Mouse (Mus musculus) urinary bladder, postnatal 0 days (tissue): ENCODE measurements around the gene Serpinb9d. TPM values are rescaled to one million over a fixed set of nuclear protein-coding genes. Genes with fewer than 3 reads are reported as not detected.

ENCODE experiments used
- polyA plus RNA-seq: library from polyadenylated mRNA; unstranded; fragments of >200 nt; fragmentation: Nextera tagmentation; extraction: Ambion mirVana; gene quantifications from 2 replicates; pipeline ENCODE4 v1.2.1, GENCODE M21; 2015

The Serpinb9d gene
- polyA plus RNA-seq: not detected in 2 replicates

GRCm38 (mm10) chr13:33192659-33193058 lies at the start of gene Serpinb9d:
Serpinb9d (plus strand) TSS chr13:33192959.

GRCm38 (mm10) chr13:33159642-33160041 lies 33.1 kb upstream of the Serpinb9d start, which contains the start of gene Serpinb9c:
Serpinb9c (minus strand) TSS chr13:33159742.

GRCm38 (mm10) chr13:33249312-33249711 lies 56.6 kb downstream of the Serpinb9d start, which contains the start of gene Serpinb9e:
Serpinb9e (plus strand) TSS chr13:33249612.

Other genes with a start within 250 kb of the Serpinb9d start
- gene Serpinb6b, start 227.8 kb upstream of the Serpinb9d start, polyA plus RNA-seq: 44.0 and 44.5 TPM in 2 replicates
- 15.2 and 15.3 TPM in 2 replicates for gene Serpinb9, start 189.7 kb upstream of the Serpinb9d start, polyA plus RNA-seq
- gene Serpinb9b, start 165.5 kb upstream of the Serpinb9d start, polyA plus RNA-seq: 1.7 and 2.3 TPM in 2 replicates
- 0.29 TPM in 1 of 2 replicates, not detected in the other for gene Serpinb1b, start 114.4 kb upstream of the Serpinb9d start, polyA plus RNA-seq
- gene Serpinb9c, start 33.2 kb upstream of the Serpinb9d start, polyA plus RNA-seq: not detected in 2 replicates
- not detected in 2 replicates for gene Serpinb9e, start 56.7 kb downstream of the Serpinb9d start, polyA plus RNA-seq
- not detected in 2 replicates for gene Serpinb9f, start 131.1 kb downstream of the Serpinb9d start, polyA plus RNA-seq
- not detected in 2 replicates for gene Gm11397, start 202.8 kb downstream of the Serpinb9d start, polyA plus RNA-seq